Mouse (Mus musculus) lung, postnatal 14 days (tissue): ENCODE measurements around the gene Srrm1.
A peak's percentile ranks its signal among the peaks of the same experiment; 100 is the strongest.

ENCODE experiments used
- DNase-seq: peaks from one replicate; pipeline ENCODE4 v3.0.0; 2021

The Srrm1 gene

DNA sequence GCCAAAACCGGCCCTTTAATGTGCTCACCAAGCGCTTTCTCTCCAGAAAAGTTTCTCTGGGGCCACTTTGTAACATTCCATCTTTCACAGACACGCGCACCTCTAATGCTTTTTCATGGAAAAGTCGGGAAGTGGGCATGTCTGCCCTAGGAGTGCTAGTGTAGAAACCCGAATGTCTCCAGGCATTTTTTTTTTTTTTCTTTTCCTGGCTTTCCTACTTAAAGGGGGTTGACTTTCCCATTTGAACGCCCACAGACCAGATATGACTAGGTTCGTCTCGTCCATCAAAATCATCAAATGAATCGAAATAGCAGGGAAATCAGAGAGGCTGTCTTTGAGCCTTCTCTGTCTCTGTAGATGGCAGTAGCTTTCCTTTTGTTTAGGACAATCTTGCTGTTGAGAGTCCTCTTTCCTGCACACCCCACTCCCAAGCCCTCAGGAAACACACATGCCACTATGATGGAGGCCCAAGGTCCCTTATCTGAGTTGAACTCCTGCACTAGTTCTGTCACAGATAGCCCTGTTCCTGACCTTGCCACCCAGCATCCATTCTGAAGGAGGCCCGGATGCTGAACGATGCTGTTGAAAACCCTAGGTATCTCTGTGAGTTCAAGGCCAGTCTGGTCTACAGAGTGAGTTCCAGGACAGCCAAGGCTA is 801 bp upstream of the Srrm1 start:
- peak; percentile 8 for DNase-seq

GRCm38 (mm10) chr4:135352326-135353065 is 625 bp downstream of the Srrm1 start:
- DNase-seq, result no peak

GRCm38 (mm10) chr4:135337376-135337942 is 15.7 kb downstream of the Srrm1 start:
- no peak for DNase-seq

DNA sequence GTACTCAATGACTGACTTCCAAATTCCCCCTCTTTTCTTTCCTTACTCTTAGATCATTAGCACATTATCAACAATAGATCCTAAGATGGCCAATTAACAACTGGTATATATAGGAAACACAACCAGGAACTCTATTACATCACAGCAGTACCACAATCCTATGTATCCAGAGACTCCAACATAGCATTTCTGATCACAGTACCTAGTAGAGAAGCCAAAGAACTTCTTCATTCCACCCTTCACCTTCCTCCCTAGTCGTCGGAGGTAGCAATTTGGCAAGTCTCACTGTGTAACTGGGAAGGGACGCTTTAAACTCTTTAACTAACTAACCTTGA is 17.1 kb downstream of the Srrm1 start:
- no peak for DNase-seq

- DNase-seq, result no peak
Measured at GRCm38 (mm10) chr4:135335327-135336022, 17.6 kb downstream of the Srrm1 start.

DNA sequence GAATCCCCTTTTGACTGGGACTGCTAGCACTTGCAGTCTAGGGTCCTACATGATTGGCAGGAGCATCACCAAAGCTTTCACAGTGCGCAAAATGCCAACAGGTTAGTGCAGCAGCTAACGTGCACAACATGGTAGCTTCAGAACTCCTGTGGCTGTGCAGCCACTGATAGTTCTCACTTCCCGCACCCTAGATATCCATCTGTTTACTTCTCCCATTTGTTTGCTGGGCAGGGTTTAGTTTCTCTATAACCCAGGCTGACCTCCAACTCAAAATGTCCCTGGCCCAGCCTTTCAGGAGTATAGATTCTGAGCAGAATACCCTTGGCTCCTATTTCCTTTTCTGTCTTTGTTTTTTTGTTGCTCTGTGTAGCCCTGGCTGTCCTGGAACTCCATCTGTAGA is 26.7 kb downstream of the Srrm1 start:
- DNase-seq, result no peak

- DNase-seq, result no peak
Measured at GRCm38 (mm10) chr4:135326046-135326445, 27.1 kb downstream of the Srrm1 start.

- DNase-seq, result no peak
Measured at GRCm38 (mm10) chr4:135323021-135323420, 30.1 kb downstream of the Srrm1 start.

- peak; percentile 84 for DNase-seq
Measured at GRCm38 (mm10) chr4:135317966-135318365, 35.2 kb downstream of the Srrm1 start.

- DNase-seq, result no peak
Measured at GRCm38 (mm10) chr4:135317539-135317938, 35.6 kb downstream of the Srrm1 start.

- no peak for DNase-seq
Measured at GRCm38 (mm10) chr4:135315287-135315686, 37.8 kb downstream of the Srrm1 start.

DNA sequence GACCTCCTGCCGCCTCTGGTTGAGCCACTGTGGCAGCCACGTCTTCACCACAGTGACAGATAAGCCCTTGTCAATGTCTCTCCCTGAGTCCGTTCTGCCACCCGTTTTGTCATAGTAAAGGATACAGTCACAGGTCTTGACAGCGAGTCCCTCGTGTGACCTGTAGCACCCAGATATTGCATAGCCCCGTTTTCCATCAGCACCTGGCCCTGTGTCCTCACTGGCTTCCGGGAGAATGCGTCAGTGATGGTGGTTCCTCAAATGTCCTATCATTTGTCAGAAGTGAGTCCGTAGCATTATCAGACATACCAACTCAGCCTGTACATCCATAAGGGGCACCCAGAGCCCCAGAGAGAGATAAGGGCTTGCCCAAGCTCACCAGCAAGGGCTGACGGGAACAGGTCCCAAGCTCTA is 38.7 kb downstream of the Srrm1 start:
- no peak for DNase-seq

- peak; percentile 52 for DNase-seq
Measured at GRCm38 (mm10) chr4:135313761-135314241, 39.3 kb downstream of the Srrm1 start.

DNA sequence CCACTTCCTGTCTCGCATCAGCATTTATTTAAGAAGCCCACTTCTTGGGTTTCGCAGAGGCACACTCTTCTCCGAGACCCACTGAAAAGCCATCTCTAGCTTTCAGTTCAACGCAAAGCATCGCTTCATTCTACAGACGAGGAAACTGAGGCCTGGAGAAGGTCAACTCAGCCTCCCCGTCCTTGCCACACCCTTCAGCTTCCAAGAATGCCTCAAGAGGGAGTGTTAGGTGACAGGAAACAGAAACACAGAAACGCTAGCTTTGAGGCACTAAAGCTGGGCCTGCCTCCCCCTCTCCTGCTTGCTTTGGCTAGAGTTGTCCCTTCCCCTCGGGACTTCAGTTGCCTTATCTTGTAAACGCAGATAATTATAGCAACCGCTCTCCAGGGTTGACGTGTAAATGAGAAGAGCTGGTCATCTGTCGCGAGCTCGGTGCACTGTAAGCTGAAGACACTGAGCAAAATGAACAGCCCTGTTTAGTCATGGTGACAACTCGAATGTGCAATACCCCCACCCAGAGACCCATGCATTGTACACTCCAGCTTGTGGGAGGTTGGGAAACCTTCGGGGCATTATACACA is 39.9 kb downstream of the Srrm1 start:
- DNase-seq, result peak; percentile 57

DNA sequence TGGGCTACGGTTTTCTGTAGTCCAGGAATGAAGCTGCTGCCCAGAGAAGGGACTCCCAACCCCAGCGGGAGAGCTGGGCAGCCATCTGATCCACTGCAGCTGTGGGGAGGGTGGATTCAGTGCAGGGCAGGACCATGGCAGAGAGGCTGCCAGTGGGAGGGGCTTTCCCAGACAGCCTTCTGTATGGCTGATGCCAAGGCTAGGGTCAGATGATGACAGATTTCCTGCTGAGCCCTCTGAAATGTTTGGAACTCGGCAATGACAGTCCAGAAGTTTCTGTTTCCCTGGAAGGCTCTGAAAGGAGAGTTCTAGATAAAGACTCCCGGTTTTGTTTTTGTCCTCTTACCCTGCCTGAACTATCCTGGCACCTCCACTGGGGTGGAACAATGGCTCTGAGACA is 40.4 kb downstream of the Srrm1 start:
- peak; percentile 86 for DNase-seq

DNA sequence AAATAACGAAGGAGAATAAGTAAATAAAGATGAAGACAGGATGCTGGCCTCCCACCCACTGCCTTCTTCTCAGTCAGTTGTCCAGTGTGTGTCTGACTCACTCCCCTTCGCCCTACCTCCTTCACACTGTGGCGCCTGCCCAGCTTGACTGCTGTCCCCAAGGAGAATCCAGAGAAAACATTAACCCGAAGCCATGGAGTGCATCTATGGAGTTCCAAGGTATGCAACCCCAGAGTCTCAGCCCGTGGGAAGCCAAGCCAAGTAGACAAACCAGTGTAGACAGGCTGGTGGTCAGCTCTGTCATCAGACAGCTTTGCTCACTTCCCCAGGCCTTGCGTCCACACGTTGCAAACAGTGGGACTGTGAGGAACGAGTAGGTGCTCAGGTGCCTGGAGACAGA is 42.8 kb downstream of the Srrm1 start:
- no peak for DNase-seq

DNA sequence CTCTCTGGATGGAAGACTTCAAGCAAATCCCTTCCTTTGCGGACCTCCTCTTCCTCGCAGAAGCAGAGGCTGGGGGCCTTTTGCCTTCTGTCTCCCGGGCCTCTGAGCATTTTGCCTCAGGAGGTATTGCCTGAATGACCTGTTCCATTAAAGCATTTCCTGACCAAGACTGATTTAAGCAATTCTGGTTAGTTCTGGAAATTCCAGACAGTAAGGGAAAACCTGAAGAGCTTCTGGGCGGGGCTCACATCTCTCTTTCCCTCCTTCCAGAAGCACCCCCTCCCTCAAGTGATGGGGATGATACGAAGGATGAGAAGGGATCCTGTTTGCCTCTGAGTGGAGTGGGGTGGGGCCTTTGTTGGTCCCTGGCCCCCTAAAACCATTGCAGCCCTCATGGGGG is 43.4 kb downstream of the Srrm1 start:
- DNase-seq, result no peak

DNA sequence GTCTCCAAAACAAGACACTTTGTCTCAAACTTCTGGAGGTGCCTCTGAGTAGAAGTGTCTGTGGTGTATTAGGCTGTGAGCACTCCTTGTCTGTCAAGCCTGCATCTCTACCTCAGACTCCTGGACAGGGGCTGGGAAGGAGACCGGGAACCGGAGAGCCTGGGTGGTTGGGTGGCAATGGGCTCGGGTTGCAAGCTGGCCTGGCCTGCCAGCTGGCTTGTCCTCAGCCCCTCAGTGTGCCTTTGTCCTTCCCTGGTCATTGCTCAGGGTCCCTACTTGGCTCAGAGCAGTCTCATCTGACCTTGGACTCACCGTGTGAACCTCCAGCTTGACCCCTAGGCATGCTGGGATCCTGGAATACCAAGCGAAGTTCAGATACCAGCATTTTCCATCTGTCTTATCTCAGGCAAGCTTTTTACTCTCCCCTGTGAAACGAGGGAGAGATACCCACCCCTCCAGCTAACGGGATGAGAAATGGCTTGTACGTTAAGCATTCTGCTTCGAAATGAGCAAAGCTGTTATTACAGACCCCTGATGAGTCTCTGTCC is 43.9 kb downstream of the Srrm1 start:
- DNase-seq, result no peak

GRCm38 (mm10) chr4:135306971-135307632 is 46.0 kb downstream of the Srrm1 start:
- peak; percentile 66 for DNase-seq

DNA sequence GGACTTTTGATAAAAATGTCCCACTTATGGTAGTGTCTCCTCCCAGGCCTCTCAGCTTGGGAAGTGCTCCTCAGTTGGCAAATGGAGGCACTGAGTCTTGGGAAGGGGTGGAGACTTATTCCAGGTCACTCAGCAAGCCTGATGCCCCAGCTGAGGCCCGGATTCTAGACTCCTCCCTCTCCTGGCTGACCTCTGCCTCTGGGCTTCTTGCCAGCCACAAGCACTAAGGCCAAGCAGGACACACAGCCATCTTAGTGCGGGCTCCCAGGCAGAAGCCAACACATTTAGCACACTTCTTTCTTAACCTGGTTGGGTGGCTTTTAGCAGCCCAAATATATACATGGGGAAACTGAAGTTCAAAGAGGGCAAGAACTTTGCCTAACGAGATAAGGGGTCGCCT is 46.6 kb downstream of the Srrm1 start:
- peak; percentile 69 for DNase-seq

DNA sequence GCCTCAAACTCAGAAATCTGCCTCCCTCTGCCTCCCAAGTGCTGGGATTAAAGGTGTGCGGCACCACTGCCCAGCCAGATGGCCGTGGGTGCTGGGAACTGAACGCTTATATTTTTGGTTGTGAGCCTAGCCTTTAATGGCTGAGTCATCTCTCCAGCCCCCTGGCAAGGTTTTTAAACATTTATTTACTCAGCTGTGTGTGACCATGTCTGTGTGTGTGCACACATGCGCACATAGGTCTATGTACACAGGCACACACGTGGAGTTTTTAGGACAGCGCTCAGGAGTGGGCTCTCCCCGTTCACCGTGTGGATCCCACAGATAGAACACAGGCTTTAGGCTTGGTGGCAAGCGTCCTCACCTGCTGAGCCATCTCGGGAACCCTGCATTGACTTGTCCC is 50.9 kb downstream of the Srrm1 start:
- no peak for DNase-seq

- no peak for DNase-seq
Measured at GRCm38 (mm10) chr4:135301166-135301565, 52.0 kb downstream of the Srrm1 start.
